Mouse (Mus musculus) testis, adult 2 months (tissue): ENCODE data around the gene Frat2.

Experiments
- CTCF ChIP-seq: fragments of 200-500 bp; IDR thresholded peaks from 2 replicates; pipeline ENCODE4 v1.5.1; 2012; ENCODE audit warnings: low read depth, mild to moderate bottlenecking, inconsistent platforms, low read length, moderate library complexity; ENCODE audit not compliant: control insufficient read depth, insufficient read depth, insufficient replicate concordance
- POLR2A ChIP-seq: fragments of 200-500 bp; IDR thresholded peaks from 2 replicates; pipeline ENCODE4 v1.6.1; 2012; ENCODE audit warnings: low read depth, mild to moderate bottlenecking, inconsistent platforms, low read length, moderate library complexity; ENCODE audit not compliant: control insufficient read depth

GRCm38 (mm10) chr19:41841105-41841750 is 6.7 kb downstream of the Frat2 start:
- no peak for TF ChIP-seq CTCF
- TF ChIP-seq POLR2A: no peak
